Mouse (Mus musculus): Measurements from ENCODE around the gene Isg20l2. TPM values are rescaled to one million over a fixed set of nuclear protein-coding genes. Genes with fewer than 3 reads are reported as not detected.

The Isg20l2 gene
- polyA plus RNA-seq, 1 experiment from 2014 or later, result 16.1 TPM

Other genes with a start within 250 kb of the Isg20l2 start
- 0.52 and 0.77 TPM in 2 replicates for gene Lrrc71, start 181.7 kb upstream of the Isg20l2 start, polyA plus RNA-seq (2014; fragmentation: Nextera tagmentation; extraction: Ambion mirVana)
- gene Ntrk1, start 135.2 kb upstream of the Isg20l2 start, polyA plus RNA-seq (2014; fragmentation: Nextera tagmentation; extraction: Ambion mirVana), result 0.80 and 103 TPM in 2 replicates
- 0.27 and 3.1 TPM in 2 replicates for gene Insrr, start 133.4 kb upstream of the Isg20l2 start, polyA plus RNA-seq (2014; fragmentation: Nextera tagmentation; extraction: Ambion mirVana)
- 3.6 and 9.1 TPM in 2 replicates for gene Pear1, start 106.0 kb upstream of the Isg20l2 start, polyA plus RNA-seq (2014; fragmentation: Nextera tagmentation; extraction: Ambion mirVana)
- not detected in 2 replicates for gene Sh2d2a, start 83.6 kb upstream of the Isg20l2 start, polyA plus RNA-seq (2014; fragmentation: Nextera tagmentation; extraction: Ambion mirVana)
- 16.0 and 16.9 TPM in 2 replicates for gene Prcc, start 44.7 kb upstream of the Isg20l2 start, polyA plus RNA-seq (2014; fragmentation: Nextera tagmentation; extraction: Ambion mirVana)
- 128 and 151 TPM in 2 replicates for gene Hdgf, start 24.0 kb upstream of the Isg20l2 start, polyA plus RNA-seq (2014; fragmentation: Nextera tagmentation; extraction: Ambion mirVana)
- 53.5 and 58.9 TPM in 2 replicates for gene Mrpl24, start 10.8 kb upstream of the Isg20l2 start, polyA plus RNA-seq (2014; fragmentation: Nextera tagmentation; extraction: Ambion mirVana)
- 19.7 and 20.6 TPM in 2 replicates for gene Rrnad1, start 403 bp downstream of the Isg20l2 start, polyA plus RNA-seq (2014; fragmentation: Nextera tagmentation; extraction: Ambion mirVana)
- gene Crabp2, start 18.4 kb downstream of the Isg20l2 start, polyA plus RNA-seq (2014; fragmentation: Nextera tagmentation; extraction: Ambion mirVana), result 45.5 and 103 TPM in 2 replicates
- 11.1 and 16.7 TPM in 2 replicates for gene Nes, start 40.8 kb downstream of the Isg20l2 start, polyA plus RNA-seq (2014; fragmentation: Nextera tagmentation; extraction: Ambion mirVana)
- 79.5 and 107 TPM in 2 replicates for gene Bcan, start 69.9 kb downstream of the Isg20l2 start, polyA plus RNA-seq (2014; fragmentation: Nextera tagmentation; extraction: Ambion mirVana)
- 0.39 and 0.76 TPM in 2 replicates for gene Hapln2, start 97.3 kb downstream of the Isg20l2 start, polyA plus RNA-seq (2014; fragmentation: Nextera tagmentation; extraction: Ambion mirVana)
- 31.2 and 36.5 TPM in 2 replicates for gene Gpatch4, start 112.8 kb downstream of the Isg20l2 start, polyA plus RNA-seq (2014; fragmentation: Nextera tagmentation; extraction: Ambion mirVana)
- 157 and 167 TPM in 2 replicates for gene Naxe, start 128.2 kb downstream of the Isg20l2 start, polyA plus RNA-seq (2014; fragmentation: Nextera tagmentation; extraction: Ambion mirVana)
- gene Ttc24, start 148.0 kb downstream of the Isg20l2 start, polyA plus RNA-seq (2014; fragmentation: Nextera tagmentation; extraction: Ambion mirVana), result not detected in 2 replicates
- gene Iqgap3, start 151.7 kb downstream of the Isg20l2 start, polyA plus RNA-seq (2014; fragmentation: Nextera tagmentation; extraction: Ambion mirVana), result 1.2 and 2.5 TPM in 2 replicates
- 19.6 and 20.4 TPM in 2 replicates for gene Mef2d, start 212.1 kb downstream of the Isg20l2 start, polyA plus RNA-seq (2014; fragmentation: Nextera tagmentation; extraction: Ambion mirVana)

All from neural tube, embryonic 14.5 days (tissue).